In the genomic region with DNA sequence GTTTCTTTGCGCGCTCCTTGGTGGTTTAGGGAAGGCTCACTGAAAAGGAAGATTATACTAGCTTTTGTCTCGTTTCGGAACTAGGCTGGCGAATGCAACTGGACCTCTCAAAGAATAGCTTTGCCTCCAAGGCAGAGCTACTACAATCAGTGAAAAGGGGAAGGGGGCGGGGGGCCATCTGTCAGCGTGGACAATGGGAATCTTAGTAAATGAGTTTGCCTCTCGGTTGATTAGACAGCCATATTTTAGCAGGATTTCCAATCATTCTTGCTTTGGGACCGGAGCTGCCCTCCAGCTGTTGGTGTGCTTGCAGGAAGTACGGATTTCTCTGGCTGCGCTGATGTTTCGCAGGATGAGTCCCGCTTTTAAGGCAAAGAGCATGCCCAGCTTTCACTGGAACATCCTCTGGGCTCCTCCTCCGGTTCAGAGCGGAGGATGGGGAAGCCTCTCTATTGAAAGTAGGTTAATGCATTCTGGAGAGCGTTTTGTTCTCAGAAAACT, we compare ENCODE assay signal across 9 mouse cellular contexts.
A peak's percentile ranks its signal among the peaks of the same experiment; 100 is the strongest.
DNase-seq lines count a peak whose midpoint lies in the region; ATAC-seq lines count a peak whose summit lies in the region.
"Had no signal": no experiment of that assay in that cellular context is flagged by ENCODE, and none has a peak within 500 bp of the region (broad histone marks: within the 10 kb centered on the region; RNA-seq: fewer than 3 reads in every experiment).

No protein-coding gene starts in this region.

- no peak overlapping the region for H3K27ac ChIP-seq in liver, embryonic 15.5 days (replicated peaks)

- H3K36me3 ChIP-seq in liver, embryonic 15.5 days (replicated peaks): no peaks in the 10 kb centered on the region

- no peaks in the 10 kb centered on the region for H3K9me3 ChIP-seq in liver, embryonic 15.5 days (replicated peaks)

- H3K4me1 ChIP-seq in liver, embryonic 15.5 days (replicated peaks): no peaks in the 10 kb centered on the region

- no peak overlapping the region for H3K9ac ChIP-seq in liver, embryonic 15.5 days

- WGBS in liver, embryonic 15.5 days (ENCODE audit: insufficient replicate concordance): 5% methylated on average over 16 of the region's 16 CpGs

- peak; percentile 13 for DNase-seq in cerebellum, adult 9-10 months
- DNase-seq in cerebellum, adult 8-10 months: no peak
- DNase-seq in cerebellum, postnatal 10 days: peak; percentile 74 to 75
- peak; percentile 11 for DNase-seq in gastrocnemius, postnatal 25 days
- peak; percentile 6 for DNase-seq in kidney, postnatal 14 days
- DNase-seq in right cerebral cortex, postnatal 14 days: peak; percentile 25
- DNase-seq in spleen, postnatal 14 days (ENCODE audit: low spot score in 2 of 2): no peak

- no peak for ATAC-seq in liver, embryonic 15.5 days (ENCODE audit: insufficient read depth)

- peak overlapping the region; percentile 49 for H3K4me2 ChIP-seq in liver, embryonic 15.5 days

- H3K27me3 ChIP-seq in liver, embryonic 15.5 days: peaks cover 25% of the 10 kb centered on the region

- H3K4me3 ChIP-seq in liver, embryonic 15.5 days (replicated peaks): peak overlapping the region; percentile 14; the same call in 1 of the 2 replicates
- H3K4me3 ChIP-seq: myocyte had no signal

Comparison
In these comparisons a context has a peak if more than half of its experiments do, and no peak if none do; other contexts are left out.
1. DNase-seq: peak in cerebellum, adult 9-10 months (single experiment), cerebellum, postnatal 10 days (2 of 2), gastrocnemius, postnatal 25 days (single experiment), kidney, postnatal 14 days (single experiment) and right cerebral cortex, postnatal 14 days (single experiment); none in cerebellum, adult 8-10 months (single experiment) and spleen, postnatal 14 days (0 of 2).